Mouse (Mus musculus) embryonic facial prominence, embryonic 10.5 days (tissue): ENCODE measurements around the gene Tcp11. TPM values are rescaled to one million over a fixed set of nuclear protein-coding genes. Genes with fewer than 3 reads are reported as not detected.

Source experiments
- DNase-seq: peaks from one replicate; pipeline ENCODE4 v3.0.0-alpha.2; 2017; ENCODE audit warnings: low spot score
- H3K27ac ChIP-seq: fragments of 300-500 bp; sonication (generic); replicated peaks from 2 replicates; pipeline ENCODE4 v1.5.1; 2016; ENCODE audit warnings: mild to moderate bottlenecking
- H3K27me3 ChIP-seq: fragments of 300-500 bp; sonication (generic); replicated peaks from 2 replicates; pipeline ENCODE4 v1.6.1; 2016; ENCODE audit warnings: low read depth, mild to moderate bottlenecking; ENCODE audit not compliant: poor library complexity, severe bottlenecking
- H3K36me3 ChIP-seq: fragments of 300-500 bp; sonication (generic); replicated peaks from 2 replicates; pipeline ENCODE4 v1.6.1; 2016; ENCODE audit warnings: mild to moderate bottlenecking, moderate library complexity
- H3K4me1 ChIP-seq: fragments of 300-500 bp; sonication (generic); 2 replicates; pipeline ENCODE4 v1.6.1; 2016
- H3K4me3 ChIP-seq: fragments of 300-500 bp; sonication (generic); 2 replicates; pipeline ENCODE4 v1.5.1; 2016; ENCODE audit warnings: mild to moderate bottlenecking, moderate library complexity
- H3K9me3 ChIP-seq: fragments of 300-500 bp; sonication (generic); 2 replicates; pipeline ENCODE4 v1.6.1; 2016; ENCODE audit warnings: mild to moderate bottlenecking
- WGBS: fragments of 180-500 bp; shearing (Covaris S2); methylation state at CpG from one replicate; pipeline ENCODE4 v1.1.7; 2016; 5-methylcytosine and 5-hydroxymethylcytosine counted together
- polyA plus RNA-seq: library from polyadenylated mRNA; unstranded; fragments of >200 nt; fragmentation: Nextera tagmentation; extraction: Ambion mirVana; gene quantifications from 2 replicates; pipeline ENCODE4 v1.2.1, GENCODE M21; 2016

Tcp11 gene
- polyA plus RNA-seq, 1 experiment from 2014 or later: 0.83 TPM

GRCm38 (mm10) chr17:28101902-28102319, 21.5 kb upstream of the Tcp11 start:
- Histone ChIP-seq H3K4me3 (no peak overlapping the region), H3K4me1 (peaks cover 28% of the 10 kb centered on the region), H3K27ac (no peak overlapping the region), H3K9me3 (0 out of 2 replicates have a peak, but pooled peaks cover 3% of the 10 kb centered on the region), H3K27me3 (0 out of 2 replicates have a peak, but pooled peaks cover 4% of the 10 kb centered on the region), H3K36me3 (no peaks in the 10 kb centered on the region)
- no peak for DNase-seq
- 31% methylated on average over 10 of the region's 10 CpGs for WGBS

GRCm38 (mm10) chr17:28101284-28101887, 20.9 kb upstream of the Tcp11 start:
- H3K27ac ChIP-seq: no peak overlapping the region
- H3K4me3 ChIP-seq: no peak overlapping the region
- H3K27me3 ChIP-seq: 0 out of 2 replicates have a peak, but pooled peaks cover 4% of the 10 kb centered on the region
- DNase-seq: no peak
- H3K4me1 ChIP-seq: peaks cover 23% of the 10 kb centered on the region
- no peaks in the 10 kb centered on the region for H3K36me3 ChIP-seq
- WGBS: 69% methylated on average over 12 of the region's 12 CpGs
- H3K9me3 ChIP-seq: 0 out of 2 replicates have a peak, but pooled peaks cover under 1% of the 10 kb centered on the region

- peaks cover 23% of the 10 kb centered on the region for H3K4me1 ChIP-seq
Measured at GRCm38 (mm10) chr17:28100669-28101068, 20.2 kb upstream of the Tcp11 start.

GRCm38 (mm10) chr17:28099086-28099485, 18.6 kb upstream of the Tcp11 start:
- no peak overlapping the region for H3K4me3 ChIP-seq
- peaks cover under 1% of the 10 kb centered on the region; the same call in 1 of the 2 replicates for H3K9me3 ChIP-seq
- no peaks in the 10 kb centered on the region for H3K36me3 ChIP-seq
- no peak overlapping the region for H3K27ac ChIP-seq
- H3K27me3 ChIP-seq: 0 out of 2 replicates have a peak, but pooled peaks cover 4% of the 10 kb centered on the region
- WGBS: 45% methylated on average over 3 of the region's 3 CpGs
- DNase-seq: no peak
- H3K4me1 ChIP-seq: peaks cover 23% of the 10 kb centered on the region

More at GRCm38 (mm10) chr17:28100669-28101068, 20.2 kb upstream of the Tcp11 start:
- Histone ChIP-seq H3K9me3 (no peaks in the 10 kb centered on the region), H3K36me3 (no peaks in the 10 kb centered on the region), H3K27ac (no peak overlapping the region), H3K27me3 (0 out of 2 replicates have a peak, but pooled peaks cover 4% of the 10 kb centered on the region), H3K4me3 (no peak overlapping the region)
- 83% methylated on average over 1 of the region's 1 CpGs for WGBS
- DNase-seq: no peak

GRCm38 (mm10) chr17:28097308-28097707, 16.9 kb upstream of the Tcp11 start:
- no peak overlapping the region for H3K4me3 ChIP-seq
- H3K36me3 ChIP-seq: no peaks in the 10 kb centered on the region
- peaks cover 22% of the 10 kb centered on the region for H3K4me1 ChIP-seq
- 90% methylated on average over 13 of the region's 13 CpGs for WGBS
- no peaks in the 10 kb centered on the region for H3K27me3 ChIP-seq
- H3K9me3 ChIP-seq: peaks cover 8% of the 10 kb centered on the region
- no peak for DNase-seq
- H3K27ac ChIP-seq: 0 out of 2 replicates have a peak overlapping the region, but pooled peaks have one; percentile 16

- Histone ChIP-seq H3K4me1 (peaks cover 13% of the 10 kb centered on the region), H3K36me3 (no peaks in the 10 kb centered on the region), H3K27ac (no peak overlapping the region), H3K9me3 (peaks cover 9% of the 10 kb centered on the region), H3K27me3 (no peaks in the 10 kb centered on the region), H3K4me3 (no peak overlapping the region)
- 93% methylated on average over 10 of the region's 10 CpGs for WGBS
- no peak for DNase-seq
Measured at GRCm38 (mm10) chr17:28096418-28096817, 16.0 kb upstream of the Tcp11 start.

GRCm38 (mm10) chr17:28093837-28094236, 13.4 kb upstream of the Tcp11 start:
- WGBS: 89% methylated on average over 3 of the region's 3 CpGs
- DNase-seq: no peak
- H3K36me3 ChIP-seq: no peaks in the 10 kb centered on the region
- H3K4me1 ChIP-seq: peaks cover 3% of the 10 kb centered on the region
- H3K27ac ChIP-seq: no peak overlapping the region
- H3K4me3 ChIP-seq: no peak overlapping the region
- H3K27me3 ChIP-seq: no peaks in the 10 kb centered on the region
- peaks cover 9% of the 10 kb centered on the region for H3K9me3 ChIP-seq

GRCm38 (mm10) chr17:28092297-28092696, 11.9 kb upstream of the Tcp11 start:
- WGBS: 92% methylated on average over 2 of the region's 2 CpGs
- DNase-seq: no peak
- H3K27ac ChIP-seq: no peak overlapping the region
- H3K4me1 ChIP-seq: peaks cover 9% of the 10 kb centered on the region
- no peak overlapping the region for H3K4me3 ChIP-seq
- H3K27me3 ChIP-seq: no peaks in the 10 kb centered on the region
- no peaks in the 10 kb centered on the region for H3K36me3 ChIP-seq
- H3K9me3 ChIP-seq: peaks cover 9% of the 10 kb centered on the region

- H3K4me3 ChIP-seq: no peak overlapping the region
- 96% methylated on average over 6 of the region's 6 CpGs for WGBS
- no peaks in the 10 kb centered on the region for H3K36me3 ChIP-seq
- H3K27me3 ChIP-seq: peaks cover 9% of the 10 kb centered on the region
- no peak overlapping the region; the same call in 1 of the 2 replicates for H3K27ac ChIP-seq
- no peak for DNase-seq
- peaks cover 35% of the 10 kb centered on the region for H3K4me1 ChIP-seq
- H3K9me3 ChIP-seq: peaks cover 5% of the 10 kb centered on the region; the same call in 1 of the 2 replicates
Measured at GRCm38 (mm10) chr17:28088718-28089117, 8.3 kb upstream of the Tcp11 start.

- DNase-seq: peak; percentile 57
- Histone ChIP-seq H3K4me1 (peaks cover 37% of the 10 kb centered on the region), H3K36me3 (no peaks in the 10 kb centered on the region), H3K27ac (peak overlapping the region; percentile 72), H3K27me3 (peaks cover 21% of the 10 kb centered on the region), H3K4me3 (0 out of 2 replicates have a peak overlapping the region, but pooled peaks have one; percentile 23), H3K9me3 (peaks cover 3% of the 10 kb centered on the region; the same call in 1 of the 2 replicates)
- 12% methylated on average over 5 of the region's 5 CpGs for WGBS
Measured at GRCm38 (mm10) chr17:28087430-28087829, 7.0 kb upstream of the Tcp11 start.

- peaks cover 37% of the 10 kb centered on the region for H3K27me3 ChIP-seq
- peak overlapping the region; percentile 61; the same call in 1 of the 2 replicates for H3K27ac ChIP-seq
- peak overlapping the region; percentile 34; the same call in 1 of the 2 replicates for H3K4me3 ChIP-seq
- H3K9me3 ChIP-seq: no peaks in the 10 kb centered on the region
- 2% methylated on average over 16 of the region's 16 CpGs for WGBS
- peak; percentile 95 for DNase-seq
- no peaks in the 10 kb centered on the region for H3K36me3 ChIP-seq
- peaks cover 46% of the 10 kb centered on the region for H3K4me1 ChIP-seq
Measured at GRCm38 (mm10) chr17:28084964-28085363, 4.5 kb upstream of the Tcp11 start.

GRCm38 (mm10) chr17:28084395-28084905, 4.0 kb upstream of the Tcp11 start:
- H3K4me3 ChIP-seq: 0 out of 2 replicates have a peak overlapping the region, but pooled peaks have one; percentile 11
- DNase-seq: no peak
- WGBS: 18% methylated on average over 22 of the region's 22 CpGs
- peaks cover 51% of the 10 kb centered on the region for H3K4me1 ChIP-seq
- peaks cover 40% of the 10 kb centered on the region for H3K27me3 ChIP-seq
- no peaks in the 10 kb centered on the region for H3K9me3 ChIP-seq
- H3K36me3 ChIP-seq: no peaks in the 10 kb centered on the region
- H3K27ac ChIP-seq: peak overlapping the region; percentile 61; the same call in 1 of the 2 replicates

- Histone ChIP-seq H3K4me1 (peaks cover 53% of the 10 kb centered on the region), H3K4me3 (no peak overlapping the region), H3K36me3 (no peaks in the 10 kb centered on the region), H3K9me3 (no peaks in the 10 kb centered on the region), H3K27me3 (peaks cover 43% of the 10 kb centered on the region), H3K27ac (no peak overlapping the region)
- WGBS: 77% methylated on average over 13 of the region's 13 CpGs
- DNase-seq: no peak
Measured at GRCm38 (mm10) chr17:28082863-28083262, 2.4 kb upstream of the Tcp11 start.
